Mouse (Mus musculus) G1E-ER4 (cell line): ENCODE data around the gene Wipf1. TPM values are rescaled to one million over a fixed set of nuclear protein-coding genes. Genes with fewer than 3 reads are reported as not detected.

Source experiments
- GATA1 ChIP-seq: IDR thresholded peaks from one replicate; pipeline ENCODE4 v1.8.0; 2012; ENCODE audit warnings: low read length, inconsistent platforms
- polyA plus RNA-seq: library from polyadenylated mRNA; stranded (reverse); fragments of >175 nt; gene quantifications from 2 replicates; pipeline ENCODE4 v1.2.3, GENCODE M21; 2012

The Wipf1 gene
- 0.16 and 0.17 TPM in 2 replicates for polyA plus RNA-seq

GRCm38 (mm10) chr2:73529356-73530330 lies at the start of gene Wipf1:
Wipf1 (minus strand) TSS chr2:73529734.
- TF ChIP-seq GATA1 = no peak

DNA sequence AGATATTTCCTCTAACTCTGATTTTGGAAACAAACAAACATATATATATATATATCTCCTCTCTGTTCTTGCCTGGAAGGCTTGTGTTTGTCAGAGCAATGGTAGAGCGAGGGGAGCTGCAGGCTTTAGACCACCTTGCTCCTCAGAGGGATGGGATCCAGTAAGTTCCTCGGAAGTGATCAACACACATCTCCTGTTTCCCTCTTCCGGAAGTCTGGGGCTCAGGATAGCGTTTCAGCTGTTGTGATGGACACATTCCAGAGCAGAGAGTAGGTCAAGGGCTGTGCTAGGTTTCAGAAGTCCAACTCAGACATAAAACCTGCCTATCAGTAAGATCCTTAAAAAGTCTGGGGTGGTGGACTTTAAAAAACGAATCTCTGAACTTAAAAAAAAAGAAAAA lies 49.6 kb upstream of the Wipf1 start:
- TF ChIP-seq GATA1 = no peak

- no peak for TF ChIP-seq GATA1
Measured at GRCm38 (mm10) chr2:73574418-73574817, 44.9 kb upstream of the Wipf1 start.

GRCm38 (mm10) chr2:73573556-73573955 lies 44.0 kb upstream of the Wipf1 start:
- TF ChIP-seq GATA1 = no peak

DNA sequence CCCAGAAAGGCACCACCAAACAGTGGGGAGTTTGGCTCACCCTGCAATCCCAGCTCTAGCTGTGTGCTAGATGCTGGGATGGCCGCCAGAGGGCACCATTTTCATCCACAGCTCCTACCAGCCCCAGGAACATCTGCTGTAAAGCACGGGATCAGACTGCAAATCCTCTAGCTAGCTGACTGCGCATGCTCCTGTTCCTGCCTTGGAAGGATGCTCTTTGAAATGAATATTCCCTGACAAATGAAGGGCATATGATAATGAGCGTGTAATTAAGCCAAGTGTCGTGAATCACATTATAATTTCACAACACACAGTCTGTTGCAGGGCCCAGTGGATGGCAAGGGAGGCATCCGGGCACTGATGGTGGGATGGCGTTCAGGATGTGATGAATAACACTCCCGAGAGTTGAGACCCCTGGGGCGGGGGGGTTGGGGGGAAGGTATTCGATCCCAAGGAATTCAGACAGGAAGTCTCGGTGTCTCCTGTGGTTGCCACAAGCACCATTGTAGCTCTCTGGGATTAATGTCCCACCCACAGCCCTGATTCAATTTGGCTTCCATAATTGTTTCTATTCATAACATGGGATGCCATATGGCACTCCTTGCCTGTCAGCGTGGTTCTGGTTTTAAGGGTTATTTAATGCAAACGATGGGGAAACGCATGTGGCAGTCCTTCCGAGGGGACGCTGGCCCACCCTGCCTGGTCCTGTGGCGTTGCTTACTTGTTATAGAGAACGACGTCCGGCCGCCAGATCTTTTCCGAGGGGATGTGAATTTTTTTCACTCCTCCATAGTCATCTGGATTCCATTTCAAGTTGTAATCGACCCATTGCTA lies 43.2 kb upstream of the Wipf1 start:
- TF ChIP-seq GATA1 = no peak

DNA sequence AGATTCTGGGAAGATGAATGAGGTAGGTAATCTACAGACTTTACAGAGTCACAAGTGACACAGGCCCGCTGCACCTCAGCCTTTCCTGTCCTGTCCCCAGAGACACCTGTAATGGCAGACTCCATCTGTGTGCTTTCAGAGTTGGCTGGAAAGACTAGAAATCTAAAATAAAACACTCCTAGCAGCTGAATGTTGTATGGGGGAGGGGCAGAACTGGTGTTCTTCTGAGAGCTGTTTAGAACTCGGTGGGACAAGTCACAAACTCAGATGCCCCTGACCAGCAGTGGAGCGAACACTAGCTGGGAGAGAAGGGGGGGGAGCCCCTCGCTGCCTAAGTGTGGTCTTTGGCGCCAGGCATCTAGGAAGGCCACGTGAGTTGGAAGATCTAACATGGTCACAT lies 42.4 kb upstream of the Wipf1 start:
- no peak for TF ChIP-seq GATA1

DNA sequence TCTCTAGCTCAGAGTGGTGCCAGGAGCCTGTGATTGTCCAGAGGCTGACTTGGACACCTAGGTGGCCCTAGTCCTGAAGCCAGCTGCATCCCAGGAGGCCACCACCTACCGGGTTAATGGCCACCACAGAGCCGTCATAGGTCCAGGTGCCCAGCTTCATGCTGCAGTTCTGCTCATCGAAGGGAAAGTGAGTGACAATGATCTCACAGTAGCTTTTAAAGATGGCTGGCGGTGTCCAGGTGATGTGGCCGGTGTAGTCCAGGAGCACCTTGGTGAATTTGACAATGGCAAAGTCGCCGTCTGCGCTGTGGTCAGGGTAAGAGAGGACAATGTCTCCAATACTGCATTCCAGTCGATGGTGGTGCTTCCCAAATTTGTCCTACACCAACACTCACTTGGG lies 41.8 kb upstream of the Wipf1 start:
- TF ChIP-seq GATA1 = no peak

DNA sequence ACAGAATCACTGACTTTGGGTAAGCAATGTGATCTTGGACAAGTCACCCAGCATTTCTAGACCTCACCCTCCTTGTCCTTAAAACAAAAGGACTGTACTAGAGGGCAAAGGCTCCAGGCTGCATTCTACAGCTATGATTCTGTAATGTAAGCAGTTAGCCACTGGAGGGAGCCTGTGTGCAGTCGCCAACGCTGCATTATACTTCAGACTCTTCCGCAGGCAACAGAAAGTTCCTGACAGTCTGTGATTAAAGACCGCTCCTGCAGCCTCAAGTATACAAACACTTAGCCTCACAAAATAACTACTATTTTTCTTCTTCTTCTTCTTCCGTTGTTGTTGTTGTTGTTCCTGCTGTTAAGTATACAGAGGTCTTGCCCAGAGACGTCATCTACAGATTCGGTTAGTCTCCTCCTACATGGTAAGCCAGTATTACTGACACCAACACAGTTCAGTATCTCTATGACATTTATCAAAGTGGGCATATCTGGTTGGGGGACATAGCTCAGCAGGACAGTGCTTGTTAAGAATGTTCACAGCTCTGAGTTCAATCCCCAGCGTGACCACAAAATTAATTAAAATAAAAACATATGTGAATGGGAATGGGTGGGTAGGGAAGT lies 37.6 kb upstream of the Wipf1 start:
- no peak for TF ChIP-seq GATA1

- TF ChIP-seq GATA1 = no peak
Measured at GRCm38 (mm10) chr2:73566162-73566561, 36.6 kb upstream of the Wipf1 start.

DNA sequence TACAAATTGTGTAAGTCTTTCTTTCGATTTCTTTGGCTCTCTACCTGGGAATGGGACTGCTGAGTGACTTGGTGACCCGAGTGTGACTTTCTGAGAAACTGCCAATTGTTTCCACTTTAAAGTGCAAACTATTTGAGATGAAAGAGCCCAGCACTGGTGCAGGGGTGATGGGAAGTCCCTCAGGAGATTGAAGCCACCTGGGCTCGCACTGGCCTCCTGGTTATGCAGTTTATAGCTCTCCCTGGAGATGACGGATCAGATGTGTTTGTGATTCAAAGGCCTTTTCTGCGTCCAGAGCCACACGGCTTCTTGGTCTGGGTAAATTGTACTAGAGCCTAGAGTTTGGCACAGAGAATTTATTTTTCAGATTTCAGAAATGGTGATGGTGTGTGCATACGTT lies 34.2 kb upstream of the Wipf1 start:
- TF ChIP-seq GATA1 = no peak

DNA sequence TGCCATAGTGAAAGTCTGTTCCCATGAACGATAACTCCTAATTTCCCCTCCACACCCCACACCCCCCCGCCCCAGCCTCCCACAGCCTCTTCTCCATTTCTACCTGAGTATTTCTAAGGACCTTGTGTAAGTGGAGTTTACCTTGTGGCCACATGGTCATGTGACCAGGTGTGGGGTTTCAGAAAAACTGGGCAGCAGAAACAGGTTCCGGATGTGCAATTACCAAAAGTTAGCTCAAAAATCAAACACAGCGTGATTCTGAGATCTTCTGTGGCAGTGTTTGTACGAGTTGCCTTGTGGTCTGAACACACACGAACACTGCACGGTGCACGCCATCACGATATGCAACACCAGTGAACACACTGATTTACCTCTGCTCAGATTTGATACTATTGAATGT lies 33.1 kb upstream of the Wipf1 start:
- no peak for TF ChIP-seq GATA1

- TF ChIP-seq GATA1 = no peak
Measured at GRCm38 (mm10) chr2:73561665-73562063, 32.1 kb upstream of the Wipf1 start.

DNA sequence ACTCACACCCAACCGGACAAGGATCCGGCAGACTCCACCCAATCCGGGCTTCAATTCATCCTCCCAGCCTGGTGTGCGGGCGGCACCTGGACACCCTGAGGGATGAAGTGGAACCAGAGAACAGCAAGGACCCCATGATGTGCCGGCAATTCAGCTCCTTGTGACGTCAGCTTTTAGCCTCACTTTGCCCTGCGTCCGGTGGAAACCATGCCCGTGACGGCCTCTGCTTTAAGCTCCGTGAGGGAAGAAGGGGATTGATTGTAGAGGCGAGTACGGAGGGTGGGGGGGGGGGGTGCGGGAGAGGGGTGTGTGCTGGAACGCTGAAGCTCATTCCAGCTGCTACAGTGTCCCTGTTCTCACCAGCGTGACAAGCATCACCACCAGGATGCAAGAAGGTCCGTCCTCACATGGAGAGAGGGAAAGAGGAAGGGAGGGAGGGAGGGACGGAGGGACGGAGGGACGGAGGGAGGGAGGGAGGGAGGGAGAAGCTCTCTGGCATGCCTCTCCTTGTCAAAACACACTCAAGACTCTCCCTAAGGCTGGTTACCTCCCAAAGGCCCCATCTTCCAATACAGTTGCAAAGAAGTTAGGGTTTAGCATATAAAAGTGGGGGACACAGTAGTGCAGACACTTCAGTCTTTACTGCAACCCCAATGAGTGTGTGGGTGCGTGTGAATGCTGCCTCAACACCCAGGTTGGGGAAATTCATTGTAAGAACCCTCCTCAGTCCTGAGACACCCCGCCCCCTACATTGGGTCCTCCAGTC lies 31.5 kb upstream of the Wipf1 start:
- no peak for TF ChIP-seq GATA1

DNA sequence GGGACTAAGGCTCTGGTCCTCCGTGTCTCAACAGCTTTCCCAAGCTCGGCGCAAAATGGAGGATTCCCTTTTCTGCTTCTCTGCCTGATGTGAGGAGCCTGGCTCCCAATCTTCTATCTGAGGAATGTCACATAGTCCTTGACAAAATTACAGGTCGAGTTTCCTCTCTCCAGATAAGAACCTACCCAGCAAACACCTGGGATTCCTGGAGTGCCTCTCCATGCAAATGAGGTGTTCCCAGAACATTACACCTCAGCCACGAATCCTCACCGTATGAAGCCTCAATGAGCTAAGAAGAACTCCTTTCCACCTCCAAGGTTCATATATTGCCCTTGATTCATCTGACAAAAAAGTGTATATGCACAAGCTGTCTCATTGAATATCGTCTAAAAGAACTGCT lies 30.9 kb upstream of the Wipf1 start:
- TF ChIP-seq GATA1 = no peak

DNA sequence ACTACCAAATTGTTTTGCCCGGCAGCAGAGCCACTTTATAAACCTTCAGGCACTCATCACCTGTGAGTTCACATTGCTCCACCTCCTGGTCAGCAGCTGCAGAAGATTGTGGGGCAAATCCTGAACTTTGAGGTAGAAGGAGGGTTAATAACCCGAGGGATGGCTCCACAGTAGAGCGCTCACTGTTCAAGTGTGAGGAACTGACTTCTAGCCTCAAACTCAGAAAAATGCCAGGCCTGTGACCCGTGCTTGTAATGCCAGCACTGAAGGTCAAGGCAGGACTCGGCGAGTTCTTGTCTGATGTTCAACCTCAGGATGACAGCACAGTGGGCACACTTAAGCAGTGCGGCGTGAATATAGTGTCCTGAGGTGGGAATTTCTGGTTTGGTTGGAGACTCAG lies 28.4 kb upstream of the Wipf1 start:
- TF ChIP-seq GATA1 = no peak
